Mouse (Mus musculus): ENCODE results near the gene Yes1. TPM values are rescaled to one million over a fixed set of nuclear protein-coding genes. Genes with fewer than 3 reads are reported as not detected.
"Not testable (repeated sequence)": the region's sequence is repeated elsewhere in the genome, so short reads cannot be mapped to it uniquely, and the experiment has no call there.

Yes1 gene
- polyA plus RNA-seq, 1 experiment from 2014 or later: 0.14 TPM

- WGBS (ENCODE audit: missing documents): 75% methylated on average over 7 of the region's 9 CpGs
- Histone ChIP-seq H3K36me3 (ENCODE audit: inconsistent target) (no peaks in the 10 kb centered on the region), H3K27ac (no peak overlapping the region), H3K4me3 (ENCODE audit: inconsistent target) (no peak overlapping the region), H3K79me2 (ENCODE audit: inconsistent target) (no peaks in the 10 kb centered on the region)
These were observed 109.4 kb downstream of the Yes1 start for GRCm38 (mm10) chr5:32720416-32720815.

GRCm38 (mm10) chr5:32721316-32721715, 110.3 kb downstream of the Yes1 start:
- no peak overlapping the region for H3K27ac ChIP-seq
- 92% methylated on average over 3 of the region's 3 CpGs for WGBS (ENCODE audit: missing documents)
- H3K36me3 ChIP-seq (ENCODE audit: inconsistent target): no peaks in the 10 kb centered on the region
- H3K79me2 ChIP-seq (ENCODE audit: inconsistent target): no peaks in the 10 kb centered on the region
- no peak overlapping the region for H3K4me3 ChIP-seq (ENCODE audit: inconsistent target)

DNA sequence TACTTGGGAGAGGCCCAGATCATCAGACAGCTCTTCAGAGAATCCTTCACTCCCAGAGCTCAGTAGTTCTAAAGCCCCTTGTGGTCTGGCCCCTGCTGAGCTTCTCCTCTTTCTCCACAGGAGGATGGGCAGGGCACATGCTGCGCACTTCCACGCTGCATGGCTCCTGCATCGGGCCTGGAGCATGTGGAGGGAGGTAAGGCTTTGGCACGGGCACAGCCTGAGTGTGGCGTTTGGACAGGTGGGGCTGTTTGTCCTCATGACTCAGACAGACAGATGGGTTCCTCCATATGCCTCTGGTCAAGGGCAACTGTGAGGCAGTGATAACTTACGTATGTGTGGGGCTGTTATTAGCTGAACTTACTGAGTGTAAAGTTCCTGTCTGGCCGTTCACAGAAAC, 111.3 kb downstream of the Yes1 start:
- Histone ChIP-seq H3K36me3 (ENCODE audit: inconsistent target) (no peaks in the 10 kb centered on the region), H3K79me2 (ENCODE audit: inconsistent target) (no peaks in the 10 kb centered on the region), H3K27ac (no peak overlapping the region), H3K4me3 (ENCODE audit: inconsistent target) (no peak overlapping the region)
- WGBS (ENCODE audit: missing documents): 96% methylated on average over 7 of the region's 7 CpGs

DNA sequence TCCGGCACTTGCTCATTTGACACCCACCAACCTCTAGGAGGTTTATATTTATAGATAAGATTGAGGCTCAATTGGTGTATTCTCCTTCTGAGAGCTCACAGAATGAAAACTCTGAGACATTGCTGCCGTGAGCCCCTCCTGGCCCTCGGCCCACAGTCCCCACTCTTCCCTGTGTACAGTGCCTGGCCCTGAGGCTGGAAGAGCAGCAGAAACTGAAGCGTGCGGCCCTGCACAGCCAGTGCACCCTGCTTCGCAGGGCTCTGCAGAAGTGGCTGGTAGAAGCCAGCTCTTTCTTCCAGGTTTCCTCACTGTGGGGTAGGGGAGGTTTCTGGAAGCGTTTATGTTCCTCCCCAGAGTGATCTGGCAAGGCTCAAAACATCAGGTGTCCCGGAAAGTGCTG, 111.7 kb downstream of the Yes1 start:
- H3K79me2 ChIP-seq (ENCODE audit: inconsistent target); H3K27ac ChIP-seq; H3K36me3 ChIP-seq (ENCODE audit: inconsistent target); H3K4me3 ChIP-seq (ENCODE audit: inconsistent target): not testable (repeated sequence)
- WGBS (ENCODE audit: missing documents): 98% methylated on average over 8 of the region's 8 CpGs

GRCm38 (mm10) chr5:32723981-32724380, 113.0 kb downstream of the Yes1 start:
- Histone ChIP-seq H3K36me3 (ENCODE audit: inconsistent target) (no peaks in the 10 kb centered on the region), H3K4me3 (ENCODE audit: inconsistent target) (no peak overlapping the region), H3K27ac (no peak overlapping the region), H3K79me2 (ENCODE audit: inconsistent target) (no peaks in the 10 kb centered on the region)
- 97% methylated on average over 7 of the region's 7 CpGs for WGBS (ENCODE audit: missing documents)

DNA sequence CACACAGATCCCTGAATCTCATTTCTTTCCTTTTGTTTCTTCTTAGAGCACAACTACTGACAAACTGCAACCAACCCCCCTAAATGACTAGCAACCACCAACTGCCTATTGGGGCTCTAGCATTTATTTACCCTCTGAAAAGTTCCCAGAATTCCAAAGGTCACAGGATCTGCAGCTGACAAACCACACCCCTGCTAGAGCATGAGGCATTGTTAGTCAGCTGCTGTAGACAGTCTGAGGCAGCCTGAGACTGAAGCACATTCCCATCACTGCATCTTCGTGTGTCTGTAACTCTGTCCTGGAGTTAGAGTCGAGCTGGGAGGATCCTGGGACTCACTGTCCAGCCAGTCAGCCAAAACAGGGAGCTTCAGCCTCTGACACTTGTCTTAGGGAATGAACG, 114.4 kb downstream of the Yes1 start:
- WGBS (ENCODE audit: missing documents): 89% methylated on average over 3 of the region's 3 CpGs

DNA sequence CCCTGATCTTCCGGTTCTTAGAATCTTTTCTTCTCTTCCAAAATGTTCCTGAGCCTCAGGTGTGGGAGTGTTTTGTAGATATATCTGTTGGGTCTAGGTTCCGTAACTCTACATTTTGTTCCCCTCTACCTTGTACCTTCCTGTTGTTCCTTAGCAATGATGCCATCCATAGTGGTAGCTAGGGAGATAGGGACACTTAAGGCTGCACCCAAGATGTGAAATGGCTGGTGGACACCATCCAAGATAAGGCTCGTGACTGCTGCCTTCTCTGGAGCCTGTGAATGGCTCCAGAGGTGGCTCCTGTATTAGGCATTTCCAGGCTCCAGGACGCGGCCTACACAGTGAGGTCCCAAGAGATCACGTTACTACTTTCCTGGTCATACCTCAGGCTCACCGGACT, 117.3 kb downstream of the Yes1 start:
- Histone ChIP-seq H3K79me2 (ENCODE audit: inconsistent target) (no peaks in the 10 kb centered on the region), H3K36me3 (ENCODE audit: inconsistent target) (no peaks in the 10 kb centered on the region), H3K27ac (no peak overlapping the region), H3K4me3 (ENCODE audit: inconsistent target) (no peak overlapping the region)
- 97% methylated on average over 7 of the region's 7 CpGs for WGBS (ENCODE audit: missing documents)

More for the DNA sequence above, 114.4 kb downstream of the Yes1 start:
- not testable (repeated sequence) for H3K36me3 ChIP-seq (ENCODE audit: inconsistent target); H3K27ac ChIP-seq; H3K79me2 ChIP-seq (ENCODE audit: inconsistent target); H3K4me3 ChIP-seq (ENCODE audit: inconsistent target)

DNA sequence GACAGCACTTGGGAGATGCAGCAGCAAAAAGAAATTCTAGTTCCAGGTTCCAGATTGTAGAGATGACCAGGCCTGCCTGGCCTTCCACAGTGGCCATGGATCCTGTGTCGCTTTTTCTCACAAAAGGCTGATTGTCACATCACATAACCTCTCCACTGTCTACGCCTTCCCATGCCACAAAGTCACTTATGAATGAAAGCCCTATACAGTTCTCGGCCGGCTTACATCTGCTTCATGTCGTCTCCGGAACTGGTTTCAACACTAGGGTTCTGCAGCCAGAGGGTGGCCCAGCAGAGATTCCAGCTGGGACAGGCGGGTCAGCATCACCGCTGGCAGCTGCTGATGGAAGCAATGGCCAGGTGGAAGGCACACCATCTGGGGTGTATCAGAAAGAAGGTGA, 117.9 kb downstream of the Yes1 start:
- Histone ChIP-seq H3K79me2 (ENCODE audit: inconsistent target) (no peaks in the 10 kb centered on the region), H3K4me3 (ENCODE audit: inconsistent target) (no peak overlapping the region), H3K27ac (no peak overlapping the region), H3K36me3 (ENCODE audit: inconsistent target) (no peaks in the 10 kb centered on the region)
- WGBS (ENCODE audit: missing documents): 100% methylated on average over 8 of the region's 8 CpGs

DNA sequence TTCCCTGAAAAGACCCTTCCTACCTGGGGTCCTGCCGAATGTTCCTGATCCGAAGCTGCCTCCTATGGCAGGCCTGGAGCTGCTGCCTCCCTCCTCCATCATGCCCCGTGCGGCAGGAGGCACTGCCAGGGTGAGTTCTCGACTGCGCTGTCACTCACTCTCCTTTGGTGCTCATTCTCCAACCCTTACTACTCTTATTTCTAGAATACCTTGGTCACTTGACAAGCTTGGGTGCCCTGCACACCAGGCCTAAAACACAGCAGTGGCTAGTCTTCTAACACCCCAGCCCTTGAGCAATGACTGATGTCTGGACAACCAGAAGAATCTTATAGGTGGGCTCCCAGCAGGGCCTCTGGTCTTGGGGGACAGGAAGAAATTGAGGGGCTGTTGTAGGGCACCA, 122.9 kb downstream of the Yes1 start:
- peaks cover 41% of the 10 kb centered on the region for H3K36me3 ChIP-seq (ENCODE audit: inconsistent target)
- not testable (repeated sequence) for H3K27ac ChIP-seq; H3K79me2 ChIP-seq (ENCODE audit: inconsistent target); H3K4me3 ChIP-seq (ENCODE audit: inconsistent target)
- 100% methylated on average over 5 of the region's 6 CpGs for WGBS (ENCODE audit: missing documents)

- peaks cover 57% of the 10 kb centered on the region for H3K36me3 ChIP-seq (ENCODE audit: inconsistent target)
These were observed 124.8 kb downstream of the Yes1 start for GRCm38 (mm10) chr5:32735779-32736178.

More at GRCm38 (mm10) chr5:32735779-32736178, 124.8 kb downstream of the Yes1 start:
- WGBS (ENCODE audit: missing documents): 89% methylated on average over 6 of the region's 6 CpGs
- H3K4me3 ChIP-seq (ENCODE audit: inconsistent target): no peak overlapping the region
- H3K79me2 ChIP-seq (ENCODE audit: inconsistent target): peaks cover 16% of the 10 kb centered on the region
- H3K27ac ChIP-seq: no peak overlapping the region

Other genes starting within 250 kb of the Yes1 start
- gene Ppp1cb, start 152.3 kb upstream of the Yes1 start, polyA plus RNA-seq (2018): 53.6 to 125 TPM (median 70.2 TPM) in 3 replicates
- gene Pisd, start 174.5 kb downstream of the Yes1 start, polyA plus RNA-seq (2018): 95.0 to 105 TPM (median 99.2 TPM) in 3 replicates
- gene Gm20671, start 215.9 kb downstream of the Yes1 start, polyA plus RNA-seq (2018): not detected in 3 replicates
- 8.0 to 10.7 TPM (median 8.3 TPM) in 3 replicates for gene Prr14l, start 243.1 kb downstream of the Yes1 start, polyA plus RNA-seq (2018)